Mouse (Mus musculus) forebrain, embryonic 13.5 days (tissue): ENCODE data around the gene Trappc6a. TPM values are rescaled to one million over a fixed set of nuclear protein-coding genes. Genes with fewer than 3 reads are reported as not detected.

Source experiments
- polyA plus RNA-seq: library from polyadenylated mRNA; unstranded; fragments of >200 nt; fragmentation: Nextera tagmentation; extraction: Ambion mirVana; gene quantifications from 2 replicates; pipeline ENCODE4 v1.2.1, GENCODE M21; 2015

Trappc6a gene
- polyA plus RNA-seq, 1 experiment from 2014 or later, result 40.6 TPM

Other genes with a start within 250 kb of the Trappc6a start
- gene Vasp, start 236.6 kb upstream of the Trappc6a start, polyA plus RNA-seq, result 31.0 and 32.7 TPM in 2 replicates
- 0.18 and 0.80 TPM in 2 replicates for gene Ppm1n, start 228.3 kb upstream of the Trappc6a start, polyA plus RNA-seq
- 87.9 and 92.4 TPM in 2 replicates for gene Rtn2, start 225.8 kb upstream of the Trappc6a start, polyA plus RNA-seq
- gene Fosb, start 198.3 kb upstream of the Trappc6a start, polyA plus RNA-seq, result 0.06 TPM in 1 of 2 replicates, not detected in the other
- 88.0 and 96.4 TPM in 2 replicates for gene Ercc1, start 163.6 kb upstream of the Trappc6a start, polyA plus RNA-seq
- gene Cd3eap, start 148.9 kb upstream of the Trappc6a start, polyA plus RNA-seq, result 21.4 and 23.2 TPM in 2 replicates
- 3.6 and 4.1 TPM in 2 replicates for gene Ppp1r13l, start 148.6 kb upstream of the Trappc6a start, polyA plus RNA-seq
- gene Ercc2, start 126.4 kb upstream of the Trappc6a start, polyA plus RNA-seq, result 20.4 and 24.9 TPM in 2 replicates
- gene Klc3, start 104.3 kb upstream of the Trappc6a start, polyA plus RNA-seq, result 1.5 and 2.6 TPM in 2 replicates
- not detected in 2 replicates for gene Ckm, start 103.6 kb upstream of the Trappc6a start, polyA plus RNA-seq
- gene Mark4, start 49.6 kb upstream of the Trappc6a start, polyA plus RNA-seq, result 11.7 and 12.2 TPM in 2 replicates
- 0.13 and 0.29 TPM in 2 replicates for gene Exoc3l2, start 45.1 kb upstream of the Trappc6a start, polyA plus RNA-seq
- gene Bloc1s3, start within 50 bp of the Trappc6a start, polyA plus RNA-seq, result 3.3 and 3.4 TPM in 2 replicates
- gene Nkpd1, start 9.4 kb downstream of the Trappc6a start, polyA plus RNA-seq, result 0.15 and 0.21 TPM in 2 replicates
- gene Ppp1r37, start 54.7 kb downstream of the Trappc6a start, polyA plus RNA-seq, result 22.4 and 23.6 TPM in 2 replicates
- gene Zfp296, start 68.9 kb downstream of the Trappc6a start, polyA plus RNA-seq, result 0.23 and 0.35 TPM in 2 replicates
- gene Gemin7, start 69.2 kb downstream of the Trappc6a start, polyA plus RNA-seq, result 130 TPM in 2 replicates
- 54.0 and 55.7 TPM in 2 replicates for gene Clasrp, start 96.1 kb downstream of the Trappc6a start, polyA plus RNA-seq
- gene Relb, start 121.0 kb downstream of the Trappc6a start, polyA plus RNA-seq, result 1.5 and 2.6 TPM in 2 replicates
- 64.2 and 71.3 TPM in 2 replicates for gene Clptm1, start 156.6 kb downstream of the Trappc6a start, polyA plus RNA-seq
- gene Apoc2, start 169.5 kb downstream of the Trappc6a start, polyA plus RNA-seq, result 0.50 TPM in 1 of 2 replicates, not detected in the other
- 0.88 TPM in 1 of 2 replicates, not detected in the other for gene Gm44805, start 173.0 kb downstream of the Trappc6a start, polyA plus RNA-seq
- 0.08 TPM in 1 of 2 replicates, not detected in the other for gene Apoc4, start 173.1 kb downstream of the Trappc6a start, polyA plus RNA-seq
- 1.2 and 1.8 TPM in 2 replicates for gene Apoc1, start 184.3 kb downstream of the Trappc6a start, polyA plus RNA-seq
- gene Apoe, start 190.8 kb downstream of the Trappc6a start, polyA plus RNA-seq, result 118 and 125 TPM in 2 replicates
- gene Tomm40, start 207.0 kb downstream of the Trappc6a start, polyA plus RNA-seq, result 112 and 118 TPM in 2 replicates
- gene Nectin2, start 242.1 kb downstream of the Trappc6a start, polyA plus RNA-seq, result 34.6 and 38.0 TPM in 2 replicates